Mouse (Mus musculus): ENCODE results near the gene Scaf4. TPM values are rescaled to one million over a fixed set of nuclear protein-coding genes. Genes with fewer than 3 reads are reported as not detected.
A peak's percentile ranks its signal among the peaks of the same experiment; 100 is the strongest.
"Not testable (repeated sequence)": the region's sequence is repeated elsewhere in the genome, so short reads cannot be mapped to it uniquely, and the experiment has no call there.

Gene Scaf4
- polyA plus RNA-seq, 1 experiment from 2014 or later = 27.3 TPM

DNA sequence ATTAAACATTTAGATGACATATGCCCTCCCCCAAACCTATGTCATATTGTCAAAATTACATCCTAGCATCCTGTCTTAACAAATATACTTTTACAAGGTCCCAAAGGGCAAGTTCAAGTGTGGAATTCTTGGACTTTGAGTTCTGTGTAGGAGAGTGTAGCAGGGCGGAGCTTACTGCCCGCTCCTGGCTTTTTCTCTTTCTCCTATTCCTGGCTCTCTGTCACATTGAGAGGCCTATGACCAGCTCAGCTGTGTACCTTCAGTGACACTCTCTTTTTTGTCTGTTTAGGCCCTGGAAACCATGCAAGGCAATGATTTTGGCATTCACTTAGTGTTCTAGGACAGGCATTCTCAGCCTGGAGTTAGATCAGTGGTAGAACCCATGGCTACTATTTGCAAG is 67.9 kb downstream of the Scaf4 start:
- Histone ChIP-seq H3K4me1 (replicated peaks) (peaks cover 5% of the 10 kb centered on the region), H3K9ac (no peak overlapping the region), H3K4me2 (no peak overlapping the region), H3K27me3 (replicated peaks) (no peaks in the 10 kb centered on the region), H3K4me3 (no peak overlapping the region), H3K36me3 (no peaks in the 10 kb centered on the region), H3K9me3 (replicated peaks) (no peaks in the 10 kb centered on the region), H3K27ac (ENCODE audit: poor library complexity, severe bottlenecking) (no peak overlapping the region)
- ATAC-seq (ENCODE audit: insufficient number of reproducible peaks, low FRiP score) = no peak
- whole genome bisulfite sequencing = 79% methylated on average over 2 of the region's 2 CpGs

DNA sequence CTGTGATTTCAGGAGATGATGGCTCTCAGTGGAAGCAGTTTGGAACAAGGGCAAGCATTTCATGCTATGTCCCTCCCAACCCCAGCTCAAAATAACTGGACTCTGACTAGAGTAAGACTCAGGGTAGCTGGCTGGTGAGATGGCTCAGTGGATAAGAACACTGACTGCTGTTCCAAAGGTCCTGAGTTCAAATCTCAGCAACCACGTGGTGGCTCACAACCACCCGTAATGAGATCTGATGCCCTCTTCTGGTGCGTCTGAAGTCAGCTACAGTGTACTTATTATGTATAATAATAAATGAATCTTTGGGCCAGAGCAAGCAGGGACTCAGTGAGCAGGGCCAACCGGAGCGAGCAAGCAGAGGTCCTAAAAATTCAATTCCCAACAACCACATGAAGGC is 68.4 kb downstream of the Scaf4 start:
- ATAC-seq (ENCODE audit: insufficient number of reproducible peaks, low FRiP score); H3K9me3 ChIP-seq (replicated peaks): not testable (repeated sequence)
- 85% methylated on average over 5 of the region's 5 CpGs for WGBS

DNA sequence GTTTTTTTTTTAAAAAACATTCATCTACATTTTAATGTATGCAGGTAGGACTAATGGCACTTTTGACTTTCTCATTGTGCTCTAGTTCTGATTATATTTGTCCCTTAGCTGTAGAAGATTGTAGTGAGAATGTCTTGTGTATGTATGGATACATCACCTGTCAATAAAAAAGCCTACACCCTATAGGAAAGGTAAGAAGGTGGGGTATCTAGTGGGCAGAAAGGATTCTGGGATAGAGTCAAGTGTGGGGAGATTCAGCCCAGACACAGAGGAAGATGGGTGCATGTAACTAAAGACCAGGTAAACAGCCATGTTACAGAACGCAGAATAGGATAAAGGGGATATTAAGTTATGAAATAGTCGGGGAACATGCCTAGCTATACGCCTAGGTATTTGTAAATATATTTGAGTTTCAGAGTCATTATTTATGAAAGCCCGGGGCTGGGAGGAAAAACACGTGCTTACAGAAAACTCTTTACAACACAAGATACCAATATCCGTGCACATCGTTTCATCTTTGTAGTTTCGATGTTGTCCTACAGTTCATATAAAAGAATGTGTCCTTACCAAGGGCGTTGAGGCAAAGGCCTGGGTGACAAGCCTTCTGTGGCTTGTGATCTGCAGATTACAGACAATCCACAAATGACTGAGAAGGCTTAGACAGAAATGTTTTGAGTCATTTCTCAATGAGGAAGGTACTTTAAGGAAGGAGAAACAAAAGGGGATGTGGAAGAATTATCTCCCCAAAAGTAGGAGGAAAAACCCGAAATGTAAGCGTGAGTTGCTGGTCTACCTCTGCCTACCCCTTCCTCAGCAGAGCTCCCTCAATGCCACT is 69.4 kb downstream of the Scaf4 start:
- Histone ChIP-seq H3K27me3 (replicated peaks) (no peaks in the 10 kb centered on the region), H3K4me2 (no peak overlapping the region), H3K9me3 (replicated peaks) (no peaks in the 10 kb centered on the region), H3K36me3 (no peaks in the 10 kb centered on the region), H3K27ac (ENCODE audit: poor library complexity, severe bottlenecking) (no peak overlapping the region), H3K4me1 (replicated peaks) (peaks cover 4% of the 10 kb centered on the region), H3K9ac (no peak overlapping the region), H3K4me3 (no peak overlapping the region)
- WGBS = 88% methylated on average over 11 of the region's 11 CpGs
- ATAC-seq (ENCODE audit: insufficient number of reproducible peaks, low FRiP score) = no peak

More for the DNA sequence above, 68.4 kb downstream of the Scaf4 start:
- H3K9ac ChIP-seq; H3K4me3 ChIP-seq; H3K27ac ChIP-seq (ENCODE audit: poor library complexity, severe bottlenecking); H3K36me3 ChIP-seq; H3K4me1 ChIP-seq (replicated peaks); H3K4me2 ChIP-seq; H3K27me3 ChIP-seq (replicated peaks): not testable (repeated sequence)

DNA sequence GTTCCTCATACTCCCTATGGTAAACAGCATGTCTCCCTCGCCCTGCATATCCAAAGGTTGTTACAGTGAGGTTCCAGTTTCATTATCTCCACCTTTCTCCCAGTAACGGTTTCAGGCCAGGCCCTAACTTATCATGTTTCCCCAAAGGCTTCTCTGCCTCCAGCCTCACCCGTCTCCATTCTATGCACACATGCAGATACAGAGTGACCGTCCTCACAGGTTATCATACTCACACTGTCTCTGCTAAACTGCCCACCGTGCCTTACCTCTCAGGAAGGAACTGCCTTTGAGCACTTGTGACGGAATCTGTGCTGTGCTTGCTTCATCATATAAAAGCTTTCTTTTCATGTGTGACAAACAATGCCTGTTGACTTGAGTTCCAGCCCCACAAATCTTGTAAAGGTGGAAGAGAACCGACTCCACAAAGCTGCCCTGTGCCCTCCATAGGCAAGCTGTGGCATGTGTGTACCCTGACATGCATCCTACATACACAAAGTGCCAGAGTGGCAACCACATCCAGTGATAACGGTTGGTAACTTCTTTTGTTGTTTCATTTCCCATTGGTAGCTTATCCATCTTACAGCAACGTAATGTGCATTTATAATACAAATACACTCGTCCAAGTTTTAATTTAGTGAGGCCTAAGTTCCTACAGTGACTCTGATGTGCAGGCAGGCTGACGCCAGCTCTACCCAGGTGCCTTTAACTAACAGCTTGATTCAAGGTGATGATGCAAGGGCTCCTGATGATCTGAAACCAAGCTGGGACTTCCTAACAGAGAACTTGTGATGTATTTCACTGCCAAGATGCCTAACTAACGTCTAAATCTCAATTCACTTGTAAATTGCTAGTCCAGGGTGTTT is 70.6 kb downstream of the Scaf4 start:
- WGBS = 62% methylated on average over 12 of the region's 12 CpGs
- H3K36me3 ChIP-seq = no peaks in the 10 kb centered on the region
- H3K27me3 ChIP-seq (replicated peaks) = no peaks in the 10 kb centered on the region
- H3K9ac ChIP-seq = no peak overlapping the region
- no peak overlapping the region for H3K4me2 ChIP-seq
- H3K4me3 ChIP-seq = no peak overlapping the region
- H3K27ac ChIP-seq (ENCODE audit: poor library complexity, severe bottlenecking) = no peak overlapping the region
- H3K9me3 ChIP-seq (replicated peaks) = no peaks in the 10 kb centered on the region
- no peaks in the 10 kb centered on the region; the same call in 1 of the 2 replicates for H3K4me1 ChIP-seq (replicated peaks)
- ATAC-seq (ENCODE audit: insufficient number of reproducible peaks, low FRiP score) = no peak

DNA sequence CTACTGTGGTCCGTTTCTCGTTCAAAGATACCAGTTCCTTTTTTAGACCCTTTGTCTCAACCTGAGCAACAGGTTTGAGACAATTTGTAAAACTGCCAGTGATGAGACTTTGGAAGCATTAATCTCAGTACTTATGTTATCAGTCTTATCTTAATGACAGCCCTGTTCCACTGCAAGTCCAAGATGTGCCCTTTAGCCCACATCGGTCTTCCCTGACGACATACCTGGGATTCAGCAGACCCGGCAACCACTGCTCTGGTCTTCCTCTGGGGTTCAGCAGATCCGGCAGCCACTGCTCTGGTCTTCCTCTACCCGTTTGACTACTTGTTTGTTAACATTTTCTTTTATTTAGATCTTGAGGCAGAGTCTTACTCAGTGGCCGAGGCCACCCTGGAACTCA is 72.5 kb downstream of the Scaf4 start:
- Histone ChIP-seq H3K9ac (no peak overlapping the region), H3K36me3 (no peaks in the 10 kb centered on the region), H3K27ac (ENCODE audit: poor library complexity, severe bottlenecking) (no peak overlapping the region), H3K4me3 (no peak overlapping the region), H3K27me3 (replicated peaks) (0 out of 2 replicates have a peak, but pooled peaks cover 2% of the 10 kb centered on the region), H3K4me1 (replicated peaks) (no peaks in the 10 kb centered on the region; the same call in 1 of the 2 replicates), H3K4me2 (no peak overlapping the region), H3K9me3 (replicated peaks) (no peaks in the 10 kb centered on the region)
- no peak for ATAC-seq (ENCODE audit: insufficient number of reproducible peaks, low FRiP score)
- WGBS = 49% methylated on average over 8 of the region's 8 CpGs

DNA sequence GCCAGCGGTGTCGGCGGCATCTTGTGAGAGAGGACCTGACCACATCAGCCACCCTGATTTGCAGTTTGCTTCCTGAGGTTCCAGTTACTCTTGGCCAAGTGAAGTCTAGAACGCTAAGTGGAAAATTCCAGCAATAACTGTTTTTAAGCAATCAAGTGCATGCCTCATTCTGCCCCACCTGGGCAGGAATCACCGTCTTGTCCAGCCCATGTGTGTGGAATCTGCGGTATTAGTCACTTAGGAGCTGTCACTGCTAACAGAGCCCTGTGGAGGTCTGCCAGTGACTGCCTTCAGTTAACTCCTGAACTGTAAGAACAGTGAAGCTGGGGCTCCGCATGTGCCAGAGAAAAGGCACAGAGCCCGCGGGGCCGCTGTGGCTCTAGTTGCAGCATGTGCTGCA is 73.6 kb downstream of the Scaf4 start:
- Histone ChIP-seq H3K27me3 (replicated peaks) (0 out of 2 replicates have a peak, but pooled peaks cover 2% of the 10 kb centered on the region), H3K27ac (ENCODE audit: poor library complexity, severe bottlenecking) (no peak overlapping the region), H3K36me3 (no peaks in the 10 kb centered on the region), H3K4me3 (no peak overlapping the region), H3K4me1 (replicated peaks) (no peaks in the 10 kb centered on the region; the same call in 1 of the 2 replicates), H3K4me2 (no peak overlapping the region), H3K9ac (no peak overlapping the region), H3K9me3 (replicated peaks) (no peaks in the 10 kb centered on the region)
- WGBS = 68% methylated on average over 10 of the region's 10 CpGs
- ATAC-seq (ENCODE audit: insufficient number of reproducible peaks, low FRiP score) = no peak

DNA sequence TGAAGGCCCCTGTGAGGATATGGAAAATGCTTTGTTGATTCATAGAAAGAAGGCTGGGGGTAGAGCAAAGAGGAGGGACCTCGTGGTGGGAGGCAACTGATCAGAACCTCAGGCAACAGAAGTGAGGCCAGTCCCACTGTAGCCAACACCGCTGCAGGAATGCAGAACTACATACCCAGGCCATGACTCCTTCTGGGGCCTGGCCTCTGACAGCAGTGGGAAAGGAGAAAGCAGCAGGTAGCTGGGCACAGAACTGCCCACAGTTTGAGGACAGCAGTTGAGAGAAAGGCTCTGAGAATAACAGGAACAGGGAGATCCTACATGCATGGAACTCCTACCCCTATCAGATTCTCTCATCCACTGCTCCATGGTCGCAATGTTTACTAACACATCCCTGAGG is 75.3 kb downstream of the Scaf4 start:
- no peak overlapping the region for H3K9ac ChIP-seq
- ATAC-seq (ENCODE audit: insufficient number of reproducible peaks, low FRiP score) = no peak
- H3K4me2 ChIP-seq = no peak overlapping the region
- H3K36me3 ChIP-seq = no peaks in the 10 kb centered on the region
- H3K4me3 ChIP-seq = no peak overlapping the region
- 62% methylated on average over 3 of the region's 3 CpGs for WGBS
- H3K9me3 ChIP-seq (replicated peaks) = no peaks in the 10 kb centered on the region
- no peaks in the 10 kb centered on the region; the same call in 1 of the 2 replicates for H3K4me1 ChIP-seq (replicated peaks)
- no peak overlapping the region for H3K27ac ChIP-seq (ENCODE audit: poor library complexity, severe bottlenecking)
- H3K27me3 ChIP-seq (replicated peaks) = 0 out of 2 replicates have a peak, but pooled peaks cover 2% of the 10 kb centered on the region

DNA sequence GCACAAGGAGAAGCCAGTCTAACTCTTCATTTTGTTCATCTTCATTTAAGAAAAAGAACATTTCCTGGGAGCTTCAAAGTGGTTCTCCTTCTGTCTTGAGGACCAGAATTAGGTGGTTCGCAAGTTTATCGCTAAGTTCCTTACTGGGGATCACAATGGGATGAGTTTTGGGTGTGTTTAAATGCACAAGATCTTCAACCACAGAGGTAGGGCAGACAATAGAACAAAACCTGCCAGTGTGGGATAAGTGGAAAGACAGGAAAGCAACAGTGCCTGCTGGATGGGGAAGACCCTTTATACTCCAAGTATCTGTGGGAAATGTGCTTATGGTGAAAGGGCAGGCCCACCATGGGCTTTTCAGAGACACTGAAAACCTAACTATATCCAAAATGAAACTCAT is 79.4 kb downstream of the Scaf4 start:
- Histone ChIP-seq H3K36me3 (no peaks in the 10 kb centered on the region), H3K4me2 (no peak overlapping the region), H3K27ac (ENCODE audit: poor library complexity, severe bottlenecking) (no peak overlapping the region), H3K9me3 (replicated peaks) (no peaks in the 10 kb centered on the region), H3K4me1 (replicated peaks) (peaks cover 8% of the 10 kb centered on the region; the same call in 1 of the 2 replicates), H3K9ac (no peak overlapping the region), H3K27me3 (replicated peaks) (0 out of 2 replicates have a peak, but pooled peaks cover 2% of the 10 kb centered on the region), H3K4me3 (no peak overlapping the region)
- ATAC-seq (ENCODE audit: insufficient number of reproducible peaks, low FRiP score) = no peak
- WGBS = 92% methylated on average over 2 of the region's 2 CpGs

DNA sequence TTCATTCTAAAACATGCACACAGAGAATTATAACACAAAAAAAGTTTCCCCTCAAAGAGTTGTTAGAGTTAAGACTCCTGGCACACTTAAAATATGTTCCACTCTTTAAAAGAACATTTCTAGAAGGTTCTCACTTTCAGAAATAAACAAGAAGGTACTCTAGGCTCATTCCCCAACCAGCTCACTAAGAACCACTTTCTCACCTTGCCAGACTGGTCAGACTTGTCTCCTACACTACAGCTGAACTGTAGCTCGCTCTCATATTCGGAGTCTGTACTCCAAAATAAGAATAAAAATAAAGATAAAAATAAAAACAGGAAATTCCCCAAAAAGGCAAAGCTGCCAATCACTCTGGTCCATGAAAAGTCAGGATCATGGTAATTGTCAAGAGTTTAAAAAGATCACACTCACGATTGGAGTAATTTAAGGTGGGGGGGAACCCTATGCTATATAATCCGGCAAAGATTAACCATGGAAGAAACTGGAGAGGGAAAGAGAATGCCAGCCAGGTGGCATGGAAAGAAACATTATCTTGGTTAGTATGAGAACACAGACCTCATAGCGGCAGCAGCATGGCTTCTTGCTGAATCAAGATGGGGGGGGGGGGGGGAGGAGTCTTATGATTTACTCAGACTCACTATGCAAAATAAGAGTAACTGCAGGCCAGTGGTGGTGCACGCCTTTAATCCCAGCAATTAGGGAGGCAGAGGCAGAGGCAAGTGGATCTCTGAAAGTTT is 80.9 kb downstream of the Scaf4 start:
- no peak overlapping the region for H3K9ac ChIP-seq
- H3K27ac ChIP-seq (ENCODE audit: poor library complexity, severe bottlenecking) = no peak overlapping the region
- H3K36me3 ChIP-seq = no peaks in the 10 kb centered on the region
- no peaks in the 10 kb centered on the region for H3K9me3 ChIP-seq (replicated peaks)
- no peak overlapping the region for H3K4me2 ChIP-seq
- H3K4me1 ChIP-seq (replicated peaks) = peaks cover 14% of the 10 kb centered on the region
- WGBS = 82% methylated on average over 6 of the region's 6 CpGs
- H3K27me3 ChIP-seq (replicated peaks) = no peaks in the 10 kb centered on the region
- H3K4me3 ChIP-seq = no peak overlapping the region
- no peak for ATAC-seq (ENCODE audit: insufficient number of reproducible peaks, low FRiP score)

DNA sequence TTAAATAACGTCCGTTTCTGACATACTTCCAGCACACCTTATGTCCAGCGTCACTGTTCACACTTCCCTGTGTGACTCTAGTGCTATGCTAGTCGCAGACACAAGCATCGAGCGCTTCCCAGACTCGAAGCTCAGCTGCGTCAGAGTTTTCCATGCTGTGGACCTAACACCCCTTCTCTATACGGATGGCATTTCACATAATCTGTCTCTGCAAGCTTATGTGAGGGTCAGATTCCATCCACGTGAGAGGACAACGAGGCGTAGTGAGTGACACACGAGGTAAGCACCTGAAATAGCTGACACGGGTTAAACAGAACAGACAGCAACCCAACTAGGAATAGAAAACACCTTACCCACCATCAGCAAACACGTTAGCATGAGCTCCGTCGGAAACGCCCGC is 82.2 kb downstream of the Scaf4 start:
- WGBS = 50% methylated on average over 19 of the region's 19 CpGs
- no peaks in the 10 kb centered on the region for H3K9me3 ChIP-seq (replicated peaks)
- no peak overlapping the region for H3K27ac ChIP-seq (ENCODE audit: poor library complexity, severe bottlenecking)
- peak overlapping the region; percentile 57 for H3K4me2 ChIP-seq
- peaks cover 27% of the 10 kb centered on the region for H3K4me1 ChIP-seq (replicated peaks)
- no peak for ATAC-seq (ENCODE audit: insufficient number of reproducible peaks, low FRiP score)
- H3K27me3 ChIP-seq (replicated peaks) = no peaks in the 10 kb centered on the region
- H3K9ac ChIP-seq = no peak overlapping the region
- no peaks in the 10 kb centered on the region for H3K36me3 ChIP-seq
- H3K4me3 ChIP-seq = no peak overlapping the region

DNA sequence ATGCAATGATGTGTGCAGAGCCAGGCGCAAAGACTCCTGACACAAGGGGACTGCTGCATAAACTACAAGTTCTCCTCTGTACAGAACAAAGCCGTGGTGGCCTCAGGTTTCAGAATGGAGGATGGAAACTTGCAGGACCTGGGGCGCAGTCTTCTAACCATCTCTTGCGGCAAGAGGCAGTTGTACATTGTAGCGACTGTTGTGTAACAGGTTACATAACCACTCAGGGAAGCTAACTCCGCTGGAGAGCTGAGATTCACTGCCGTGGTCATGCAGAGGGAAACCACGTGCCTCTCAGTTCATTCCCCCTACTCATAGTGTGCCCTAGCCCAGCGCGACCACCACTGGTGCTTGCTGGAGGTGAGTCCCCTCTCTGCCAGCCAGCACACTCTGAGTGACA is 85.1 kb downstream of the Scaf4 start:
- 84% methylated on average over 10 of the region's 10 CpGs for WGBS
- H3K27ac ChIP-seq (ENCODE audit: poor library complexity, severe bottlenecking) = no peak overlapping the region

More for the DNA sequence above, 85.1 kb downstream of the Scaf4 start:
- no peak for ATAC-seq (ENCODE audit: insufficient number of reproducible peaks, low FRiP score)
- no peak overlapping the region for H3K4me2 ChIP-seq
- no peaks in the 10 kb centered on the region for H3K36me3 ChIP-seq
- no peaks in the 10 kb centered on the region for H3K27me3 ChIP-seq (replicated peaks)
- H3K4me3 ChIP-seq = no peak overlapping the region
- no peaks in the 10 kb centered on the region for H3K9me3 ChIP-seq (replicated peaks)
- no peak overlapping the region; the same call in 1 of the 2 replicates for H3K9ac ChIP-seq
- peaks cover 37% of the 10 kb centered on the region for H3K4me1 ChIP-seq (replicated peaks)
